Mouse (Mus musculus) spleen, adult 2 months (tissue): Measurements from ENCODE around the gene Sult3a1.

Experiments used
- CTCF ChIP-seq: fragments of 200-500 bp; IDR thresholded peaks from 2 replicates; pipeline ENCODE4 v1.5.1; 2011; ENCODE audit warnings: mild to moderate bottlenecking, inconsistent platforms; ENCODE audit not compliant: insufficient read depth, insufficient read length, insufficient replicate concordance; ENCODE audit errors: extremely low read depth
- POLR2A ChIP-seq: fragments of 200-500 bp; IDR thresholded peaks from 2 replicates; pipeline ENCODE4 v1.6.1; 2011; ENCODE audit warnings: low read depth, low read length, inconsistent platforms

DNA sequence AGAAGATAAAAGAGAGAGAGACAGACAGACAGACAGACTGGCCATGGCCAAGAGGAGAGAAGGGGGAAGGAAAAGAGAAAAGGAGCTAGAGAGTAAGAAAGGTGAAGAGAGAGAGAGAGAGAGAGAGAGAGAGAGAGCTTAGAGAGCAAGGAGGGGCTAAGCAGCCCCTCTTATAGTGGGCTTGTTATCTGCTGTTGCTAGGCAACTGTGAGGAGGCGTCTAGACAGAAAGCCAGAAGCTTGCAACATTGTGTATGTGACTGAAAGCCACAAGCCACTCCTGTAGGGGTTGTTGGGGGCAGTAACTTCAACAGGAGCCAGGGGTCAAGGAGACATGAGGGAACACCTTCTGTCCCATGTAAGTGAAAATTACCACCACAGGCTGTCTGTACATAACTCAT, 45.7 kb upstream of the Sult3a1 start:
- TF ChIP-seq CTCF (no peak), POLR2A (no peak)
